Mouse (Mus musculus): Measurements from ENCODE around the gene Dap. TPM values are rescaled to one million over a fixed set of nuclear protein-coding genes. Genes with fewer than 3 reads are reported as not detected.

Gene Dap
- total RNA-seq, 2 experiments from 2014 or later = 14.7 to 17.0 TPM

- DNase-seq (ENCODE audit: low spot score in 2 of 2) = no peak
Observed at GRCm38 (mm10) chr15:31258693-31259439, 34.8 kb downstream of the Dap start.

DNA sequence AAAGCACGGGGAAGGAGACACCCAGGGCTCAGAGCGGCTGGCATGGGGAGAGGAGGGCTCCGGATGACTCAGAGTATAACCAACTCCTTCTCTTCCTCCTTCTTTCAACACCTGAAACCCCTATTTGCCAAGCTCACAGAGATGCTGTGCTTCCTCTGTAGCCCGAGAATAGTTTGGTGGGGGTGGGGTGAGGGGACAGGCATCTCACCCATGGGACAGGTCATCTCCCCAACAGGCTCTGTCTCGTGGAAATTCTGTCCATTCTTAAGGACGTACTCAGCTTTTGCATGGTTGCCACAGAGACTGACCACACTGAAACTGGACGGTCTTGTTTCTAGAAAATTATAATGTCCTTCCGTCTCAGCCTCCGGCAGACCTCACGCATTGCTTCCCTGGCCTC is 37.0 kb downstream of the Dap start:
- DNase-seq (ENCODE audit: low spot score in 2 of 2) = no peak

GRCm38 (mm10) chr15:31262361-31262760 is 38.2 kb downstream of the Dap start:
- no peak for DNase-seq (ENCODE audit: low spot score in 2 of 2)

GRCm38 (mm10) chr15:31264827-31265226 is 40.7 kb downstream of the Dap start:
- DNase-seq (ENCODE audit: low spot score in 2 of 2) = peak; percentile 83 to 89

DNA sequence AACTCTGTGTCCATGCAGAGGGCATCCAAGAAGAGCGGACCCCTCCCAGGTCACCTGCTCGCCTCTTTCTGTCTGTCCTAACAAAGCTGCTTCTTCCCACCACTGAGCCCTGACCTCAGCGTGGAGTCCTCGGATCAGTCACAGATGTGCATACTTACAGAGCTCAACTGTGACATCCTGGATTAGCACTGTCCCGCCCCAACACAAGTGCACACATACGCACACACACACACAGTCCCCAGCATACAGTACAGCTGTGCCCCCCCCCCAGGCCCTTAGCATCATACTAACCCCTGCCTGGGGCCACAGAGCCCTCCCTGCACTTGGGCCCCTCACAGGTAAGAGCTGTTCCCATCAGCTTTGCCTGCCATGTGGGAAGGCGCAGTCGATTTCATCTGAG is 41.3 kb downstream of the Dap start:
- DNase-seq (ENCODE audit: low spot score in 2 of 2) = no peak

DNA sequence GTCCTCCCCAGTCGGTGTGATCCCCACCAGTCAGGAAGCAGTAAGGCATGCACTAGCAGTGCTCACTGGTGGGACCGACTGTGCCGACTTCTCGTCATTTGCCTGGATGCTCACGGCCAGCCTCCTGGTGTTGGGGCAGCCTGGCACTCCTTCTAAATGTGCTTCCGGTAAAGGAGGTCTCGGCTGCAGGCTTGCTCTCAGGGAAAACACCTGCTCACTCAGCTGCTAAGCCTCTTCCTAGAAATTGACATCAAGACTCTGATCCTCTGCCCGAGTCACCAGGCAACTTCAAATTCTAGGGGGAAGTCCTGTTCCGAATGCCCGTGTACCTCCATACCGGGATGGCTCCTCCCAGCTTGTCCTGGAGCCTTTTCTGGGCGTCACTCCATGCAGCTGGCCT is 41.7 kb downstream of the Dap start:
- DNase-seq (ENCODE audit: low spot score in 2 of 2) = no peak

- no peak for DNase-seq (ENCODE audit: low spot score in 2 of 2)
Observed at GRCm38 (mm10) chr15:31268148-31268547, 44.0 kb downstream of the Dap start.

DNA sequence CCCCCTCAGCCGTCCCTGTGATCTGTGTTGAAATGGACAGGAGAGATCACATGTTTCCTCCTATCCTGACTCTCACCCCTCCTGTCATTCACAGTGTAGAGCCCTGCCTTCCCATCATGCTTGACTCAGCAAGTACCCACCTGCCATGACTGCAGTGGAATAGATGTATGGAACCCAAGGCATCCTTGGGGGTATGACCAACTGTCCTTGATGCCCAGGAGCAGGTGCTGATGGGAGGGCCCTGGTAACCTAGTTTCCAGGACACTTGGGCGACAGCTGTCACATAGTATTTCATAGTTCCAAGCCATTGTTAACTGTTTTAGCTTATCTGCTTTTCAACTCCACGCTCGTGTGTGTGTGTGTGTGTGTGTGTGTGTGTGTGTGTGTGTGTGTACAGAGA is 45.4 kb downstream of the Dap start:
- no peak for DNase-seq (ENCODE audit: low spot score in 2 of 2)

DNA sequence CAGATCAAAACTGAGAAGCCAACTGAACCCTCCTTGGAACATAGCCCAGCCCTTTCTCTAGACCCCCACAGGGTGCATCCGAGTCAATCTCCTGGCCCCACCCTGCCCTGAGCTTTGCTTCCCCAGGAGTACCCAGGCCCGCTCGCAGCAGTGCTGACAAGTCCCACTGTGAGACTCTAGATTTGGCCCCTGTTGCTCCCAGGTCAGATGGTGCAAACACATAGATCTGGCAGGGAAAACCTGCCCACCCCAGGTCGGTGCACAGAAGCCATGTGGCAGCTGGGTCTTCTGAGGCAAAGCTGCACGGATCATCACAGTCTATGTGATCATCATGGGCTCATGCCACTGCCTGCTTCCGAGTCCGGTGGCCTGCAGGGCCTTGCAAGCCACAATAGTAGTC is 48.6 kb downstream of the Dap start:
- DNase-seq (ENCODE audit: low spot score in 2 of 2) = no peak

DNA sequence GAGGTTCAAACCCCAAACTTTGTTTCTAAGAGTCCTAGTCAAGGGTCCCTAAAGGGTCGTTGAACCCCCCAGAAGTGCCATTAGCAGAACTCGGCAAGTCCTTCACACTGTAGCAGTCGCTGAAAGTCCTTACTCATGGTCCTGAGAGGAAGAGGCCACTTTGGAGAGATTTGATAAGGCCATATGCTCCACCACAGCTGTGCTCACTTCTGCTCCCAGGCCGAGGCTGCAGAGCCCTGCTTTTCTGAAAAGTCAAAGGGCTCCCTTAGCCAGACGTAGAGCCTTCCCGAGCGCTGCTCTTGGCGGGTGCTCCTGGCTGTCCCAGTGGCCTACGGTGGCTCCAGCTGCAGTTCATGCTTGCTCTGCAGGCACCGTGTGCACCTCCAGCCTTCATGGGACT is 49.4 kb downstream of the Dap start:
- no peak for DNase-seq (ENCODE audit: low spot score in 2 of 2)

GRCm38 (mm10) chr15:31278090-31278489 is 54.0 kb downstream of the Dap start:
- no peak for DNase-seq (ENCODE audit: low spot score in 2 of 2)

GRCm38 (mm10) chr15:31279120-31279519 is 55.0 kb downstream of the Dap start:
- no peak for DNase-seq (ENCODE audit: low spot score in 2 of 2)

DNA sequence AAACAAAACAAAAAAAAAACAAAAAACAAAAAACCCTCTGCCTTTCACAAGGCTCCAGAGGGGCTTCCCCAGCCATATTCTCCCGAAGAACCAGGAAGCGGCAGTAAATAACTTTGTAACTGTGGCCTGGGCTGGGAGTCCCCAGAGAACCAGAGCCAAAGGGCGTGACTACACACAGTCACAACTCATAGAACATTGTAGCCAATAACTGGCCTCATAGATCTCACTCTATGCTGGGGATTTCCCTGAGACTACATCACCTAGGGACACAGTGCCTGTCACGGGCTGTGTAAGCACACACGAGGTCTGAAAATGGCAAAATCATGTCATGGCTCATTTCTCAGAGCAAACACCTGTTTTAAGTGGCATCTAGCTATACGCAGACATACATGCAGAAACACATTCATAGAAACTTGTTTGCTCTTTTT is 55.5 kb downstream of the Dap start:
- DNase-seq (ENCODE audit: low spot score in 2 of 2) = no peak

DNA sequence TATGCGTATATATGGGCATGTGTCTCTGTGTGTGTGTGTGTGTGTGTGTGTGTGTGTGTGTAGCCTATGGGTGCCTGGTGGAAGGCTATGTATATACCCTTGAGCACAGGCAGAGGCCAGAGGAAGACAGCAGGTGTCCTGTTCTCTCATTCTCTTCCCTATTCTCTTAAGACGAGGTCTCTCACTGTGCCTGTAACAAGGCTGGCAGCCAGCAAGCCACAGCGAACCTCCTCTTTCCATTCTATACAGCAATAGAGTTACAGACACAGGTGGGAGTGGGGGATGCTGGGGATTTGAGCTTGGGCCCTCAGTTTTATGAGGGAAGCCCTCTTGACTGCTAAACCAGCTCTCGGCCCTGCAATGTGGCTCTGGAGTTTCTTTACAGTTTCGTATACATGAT is 55.9 kb downstream of the Dap start:
- DNase-seq (ENCODE audit: low spot score in 2 of 2) = no peak

DNA sequence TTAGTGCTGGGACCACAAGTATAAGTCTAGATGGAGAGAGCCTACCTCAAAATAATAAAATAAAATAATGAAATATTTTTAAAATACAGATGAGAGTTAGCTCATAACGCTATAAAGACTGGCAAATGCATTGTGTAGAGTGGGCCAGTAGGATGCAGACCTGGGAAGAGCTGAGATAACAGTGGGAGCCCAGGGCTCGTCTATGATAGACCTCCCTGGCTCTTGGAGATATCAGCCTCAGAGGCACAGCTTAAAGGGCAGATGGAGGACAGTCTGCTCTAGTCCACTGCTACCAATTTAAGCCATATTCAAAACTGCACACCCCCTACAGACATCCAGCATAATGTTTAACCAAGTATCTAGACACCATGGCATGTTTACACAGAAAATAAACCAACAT is 56.6 kb downstream of the Dap start:
- DNase-seq (ENCODE audit: low spot score in 2 of 2) = no peak

DNA sequence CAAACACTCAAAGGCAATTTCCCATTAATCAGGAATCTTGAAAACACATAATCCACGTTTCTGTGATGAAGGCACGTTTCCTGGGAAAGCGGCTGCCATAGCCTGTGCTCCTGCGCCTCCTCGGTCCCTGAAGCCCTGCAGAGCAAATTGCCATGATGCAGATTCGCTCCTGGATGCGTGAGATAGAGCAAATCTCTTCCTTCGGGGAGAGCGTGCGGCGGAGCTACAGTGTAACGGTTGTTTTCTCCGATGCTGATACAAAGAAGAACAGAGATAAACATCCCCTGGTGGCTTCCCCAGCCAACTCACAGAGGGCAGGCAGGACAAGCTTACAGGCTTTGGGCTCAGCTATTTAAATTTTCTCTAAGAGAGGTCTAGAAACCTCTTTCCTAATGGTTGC is 57.7 kb downstream of the Dap start:
- DNase-seq (ENCODE audit: low spot score in 2 of 2) = no peak

GRCm38 (mm10) chr15:31282353-31282752 is 58.2 kb downstream of the Dap start:
- DNase-seq (ENCODE audit: low spot score in 2 of 2) = no peak

DNA sequence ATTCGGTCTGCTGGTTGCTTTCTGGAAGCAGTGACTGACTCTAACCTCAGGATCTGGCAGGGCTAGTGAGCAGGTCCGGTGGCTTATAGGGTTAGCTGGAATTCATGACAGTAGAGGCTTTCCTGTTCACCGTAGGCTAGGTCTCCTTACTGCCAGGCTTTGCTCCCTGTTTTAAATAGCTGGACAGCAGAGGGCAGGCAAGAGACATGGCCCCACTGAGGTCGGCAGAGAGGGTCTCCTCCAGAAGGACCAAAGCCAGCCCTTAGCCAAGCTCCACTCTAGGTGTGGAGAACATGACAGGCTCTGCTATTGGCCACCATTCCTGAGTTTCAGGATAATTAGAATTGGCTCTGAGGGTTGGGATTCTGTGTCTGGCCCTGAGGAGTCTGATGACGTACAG is 60.0 kb downstream of the Dap start:
- DNase-seq (ENCODE audit: low spot score in 2 of 2) = no peak

GRCm38 (mm10) chr15:31284922-31285631 is 61.0 kb downstream of the Dap start:
- peak; percentile 53 to 56 for DNase-seq (ENCODE audit: low spot score in 2 of 2)

GRCm38 (mm10) chr15:31285695-31286094 is 61.6 kb downstream of the Dap start:
- DNase-seq (ENCODE audit: low spot score in 2 of 2) = no peak

GRCm38 (mm10) chr15:31292627-31293026 is 68.5 kb downstream of the Dap start:
- DNase-seq (ENCODE audit: low spot score in 2 of 2) = no peak

- no peak for DNase-seq (ENCODE audit: low spot score in 2 of 2)
Observed at GRCm38 (mm10) chr15:31294311-31294710, 70.2 kb downstream of the Dap start.

Measured in layer of hippocampus, postnatal 14 days (tissue).